Mouse (Mus musculus) cerebellum, postnatal 25 days (tissue): ENCODE measurements around the gene Wdr48.

Source experiments
- DNase-seq, 2 experiments: peaks; one replicate each; pipeline ENCODE4 v3.0.0; 2021; ENCODE audit warnings: mixed read lengths in 2 of 2

Gene Wdr48

GRCm38 (mm10) chr9:119894339-119895009, at the start of gene Wdr48:
TSS of gene Wdr48 (plus strand) at chr9:119894878.
- DNase-seq, result peak; percentile 96 to 97

GRCm38 (mm10) chr9:119847187-119847586, 47.5 kb upstream of the Wdr48 start:
- no peak for DNase-seq

GRCm38 (mm10) chr9:119848671-119849070, 46.0 kb upstream of the Wdr48 start:
- no peak for DNase-seq

GRCm38 (mm10) chr9:119849214-119849613, 45.5 kb upstream of the Wdr48 start:
- no peak for DNase-seq

GRCm38 (mm10) chr9:119852347-119853030, 42.2 kb upstream of the Wdr48 start:
- DNase-seq, result no peak

- no peak for DNase-seq
Observed at GRCm38 (mm10) chr9:119853071-119853846, 41.4 kb upstream of the Wdr48 start.

GRCm38 (mm10) chr9:119854170-119854569, 40.5 kb upstream of the Wdr48 start:
- no peak for DNase-seq

- DNase-seq, result no peak
Observed at GRCm38 (mm10) chr9:119887144-119887901, 7.4 kb upstream of the Wdr48 start.

GRCm38 (mm10) chr9:119888843-119889246, 5.8 kb upstream of the Wdr48 start:
- DNase-seq, result no peak

- DNase-seq, result no peak
Observed at GRCm38 (mm10) chr9:119889446-119889845, 5.2 kb upstream of the Wdr48 start.

GRCm38 (mm10) chr9:119890692-119891091, 4.0 kb upstream of the Wdr48 start:
- peak in 1 of 2 experiments; percentile 49 for DNase-seq

- no peak for DNase-seq
Observed at GRCm38 (mm10) chr9:119893881-119894280, 797 bp upstream of the Wdr48 start.

- DNase-seq, result no peak
Observed at GRCm38 (mm10) chr9:119895040-119895721, 503 bp downstream of the Wdr48 start.

GRCm38 (mm10) chr9:119899446-119899845, 4.8 kb downstream of the Wdr48 start:
- DNase-seq, result no peak

GRCm38 (mm10) chr9:119902410-119903151, 7.9 kb downstream of the Wdr48 start:
- DNase-seq, result no peak

GRCm38 (mm10) chr9:119908708-119909107, 14.0 kb downstream of the Wdr48 start:
- DNase-seq, result no peak

GRCm38 (mm10) chr9:119909931-119910330, 15.3 kb downstream of the Wdr48 start:
- DNase-seq, result no peak

- DNase-seq, result no peak
Observed at GRCm38 (mm10) chr9:119913087-119913838, 18.6 kb downstream of the Wdr48 start.

- DNase-seq, result no peak
Observed at GRCm38 (mm10) chr9:119919858-119920257, 25.2 kb downstream of the Wdr48 start.

GRCm38 (mm10) chr9:119923462-119923861, 28.8 kb downstream of the Wdr48 start:
- no peak for DNase-seq
